Mouse (Mus musculus): ENCODE measurements around the gene Kcng1.

Gene Kcng1

DNA sequence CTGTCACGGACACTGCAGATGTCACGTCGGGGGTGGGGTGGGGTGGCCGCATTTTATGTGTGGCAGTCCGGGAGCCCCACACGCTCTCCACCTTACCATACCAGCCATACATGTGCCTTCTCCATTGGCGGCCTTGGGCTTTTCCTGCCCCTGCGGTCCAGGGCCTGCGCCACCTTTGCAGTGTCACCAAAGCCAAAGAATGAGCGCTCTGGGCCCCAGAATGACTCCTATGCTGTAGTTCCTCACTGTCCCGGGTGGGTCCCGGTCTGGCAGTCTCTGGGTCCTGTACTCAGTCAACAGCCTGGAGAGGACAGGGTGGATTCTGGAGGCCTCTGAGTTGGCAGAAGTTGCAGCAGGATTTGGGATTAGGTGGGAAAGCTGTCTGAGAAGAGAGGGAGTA lies at the start of gene Kcng1:
Gene Kcng1 (minus strand): TSS at position 155 of the 400 bp plus-strand sequence.
- DNase-seq (ENCODE audit: low spot score): peak; percentile 12

DNA sequence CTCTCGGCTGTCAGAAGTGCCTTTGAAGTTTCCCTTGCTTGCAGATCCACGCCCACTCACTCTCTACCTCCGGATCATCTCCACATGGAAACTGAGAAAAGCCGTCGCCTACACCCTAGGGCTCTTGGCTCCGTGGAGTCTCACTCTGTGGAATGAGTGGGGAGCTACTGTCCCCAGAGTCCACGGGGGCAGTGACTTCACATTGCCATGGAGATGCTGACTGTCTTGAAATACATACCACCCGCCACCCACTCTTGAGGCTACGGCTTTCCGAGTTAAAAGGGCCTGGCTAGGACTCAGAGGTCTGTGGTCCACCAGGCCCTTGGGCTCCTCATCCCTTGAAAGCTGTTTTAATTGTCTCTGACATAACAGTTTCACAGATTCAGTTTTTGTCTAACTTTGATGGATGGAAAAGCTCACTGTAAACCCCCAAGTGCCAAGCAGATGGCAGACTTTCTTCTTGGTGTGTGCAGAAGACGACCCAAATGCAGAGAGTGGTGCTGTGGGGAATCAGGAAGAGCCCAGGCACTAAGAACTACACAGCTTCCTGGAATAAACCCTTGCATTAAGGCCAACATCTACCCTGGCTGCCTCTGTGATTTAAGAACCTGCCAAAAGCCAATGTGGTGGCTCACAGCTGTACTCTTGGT lies 49.0 kb upstream of the Kcng1 start:
- DNase-seq (ENCODE audit: low spot score): no peak

- no peak for DNase-seq (ENCODE audit: low spot score)
Measured at GRCm38 (mm10) chr2:168321716-168322374, 40.3 kb upstream of the Kcng1 start.

DNA sequence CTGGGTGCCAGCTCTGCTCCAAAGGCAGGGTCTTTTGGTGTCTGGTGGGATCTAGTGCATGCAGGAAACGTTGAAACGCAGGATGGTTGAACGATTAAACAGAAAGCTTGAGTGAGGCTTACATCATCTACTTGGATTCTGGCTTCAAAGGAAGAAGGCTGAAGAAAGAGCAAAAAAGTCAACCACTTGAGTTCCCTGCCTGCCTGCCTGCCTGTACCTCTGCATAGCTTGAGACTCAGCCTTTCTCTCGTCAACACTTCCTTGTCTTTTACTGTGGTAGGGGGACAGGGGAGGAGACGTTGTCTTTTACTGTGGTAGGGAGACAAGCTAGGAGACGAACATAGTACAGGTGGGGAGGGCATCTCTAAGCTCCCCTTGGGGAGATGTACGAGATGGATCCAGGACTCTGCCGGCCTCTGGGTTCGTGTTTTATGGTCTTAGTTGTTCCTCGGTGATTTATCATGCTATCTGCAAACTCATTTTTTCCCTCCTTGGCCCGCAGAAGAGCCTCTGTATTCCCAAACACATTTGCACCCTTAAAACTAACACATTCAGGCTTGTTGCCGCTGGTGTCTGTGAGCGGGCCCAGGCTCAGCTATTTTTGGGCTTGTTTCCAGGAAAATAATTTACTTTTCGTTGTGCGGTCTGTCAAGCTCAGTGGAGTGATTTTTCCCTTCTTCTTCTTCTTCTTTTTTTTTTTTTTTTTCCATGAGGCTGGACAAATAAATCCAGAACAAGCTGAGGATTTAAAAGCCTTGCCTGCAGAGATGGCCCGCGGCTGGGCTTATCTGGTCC lies 39.0 kb upstream of the Kcng1 start:
- DNase-seq (ENCODE audit: low spot score): no peak

GRCm38 (mm10) chr2:168314646-168315446 lies 33.3 kb upstream of the Kcng1 start:
- DNase-seq (ENCODE audit: low spot score): no peak

DNA sequence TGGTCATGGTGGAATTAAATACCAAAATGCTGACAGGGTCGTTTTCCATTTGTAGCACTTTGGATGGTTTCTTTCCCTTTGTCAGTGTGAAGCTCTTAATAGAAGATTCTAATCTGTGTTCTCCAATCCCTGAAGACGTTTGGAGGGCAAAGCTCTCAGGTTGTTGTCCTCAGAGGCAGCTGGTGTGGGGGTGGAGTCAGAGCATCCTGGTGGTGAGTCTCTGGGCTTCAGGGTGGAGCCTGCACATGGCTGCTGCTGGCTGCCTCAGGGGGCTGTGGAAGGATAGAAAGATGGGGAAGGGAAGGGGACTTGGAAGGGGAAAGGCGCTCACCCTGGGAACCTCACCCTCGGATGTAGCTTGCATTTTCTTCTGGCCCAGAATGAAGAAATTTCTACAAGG lies 31.0 kb upstream of the Kcng1 start:
- no peak for DNase-seq (ENCODE audit: low spot score)

DNA sequence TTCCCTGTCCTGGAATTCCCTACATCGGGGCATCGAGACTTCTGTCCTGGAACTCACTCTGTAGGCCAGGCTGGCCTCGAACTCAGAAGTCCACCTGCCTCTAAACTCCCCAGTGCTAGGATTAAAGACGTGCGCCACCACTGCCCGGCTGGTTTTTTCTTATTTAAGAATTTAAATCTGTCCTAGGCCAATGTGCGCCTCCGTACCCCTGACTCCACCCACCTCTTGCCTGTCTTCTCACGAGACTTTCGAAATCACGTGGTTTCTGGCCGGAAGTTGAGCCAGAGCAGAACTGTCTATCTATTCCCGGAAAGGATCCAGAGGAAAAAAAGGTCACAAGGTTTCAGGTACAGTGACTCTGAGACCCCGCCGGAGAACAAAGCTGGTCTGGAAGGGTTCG lies 29.5 kb upstream of the Kcng1 start:
- DNase-seq (ENCODE audit: low spot score): no peak

DNA sequence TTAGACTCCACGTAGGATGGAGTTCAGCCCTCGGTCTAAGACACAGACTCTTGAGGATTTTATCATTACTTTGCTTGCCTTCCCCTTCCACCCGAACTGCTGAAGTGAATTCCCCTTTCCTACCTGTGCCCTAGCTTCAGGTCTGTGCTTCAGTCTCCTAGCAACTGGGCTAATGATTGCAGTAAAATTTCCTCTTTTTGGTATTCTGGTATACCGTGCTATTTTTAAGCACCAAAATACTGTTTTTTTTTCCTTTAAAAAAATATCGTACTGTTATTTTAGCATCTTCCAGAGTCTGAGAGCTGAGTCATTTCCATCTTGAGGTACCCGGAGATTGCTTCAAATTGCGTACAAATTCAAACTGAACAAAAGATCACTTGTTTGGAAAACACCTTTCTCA lies 27.4 kb upstream of the Kcng1 start:
- no peak for DNase-seq (ENCODE audit: low spot score)

DNA sequence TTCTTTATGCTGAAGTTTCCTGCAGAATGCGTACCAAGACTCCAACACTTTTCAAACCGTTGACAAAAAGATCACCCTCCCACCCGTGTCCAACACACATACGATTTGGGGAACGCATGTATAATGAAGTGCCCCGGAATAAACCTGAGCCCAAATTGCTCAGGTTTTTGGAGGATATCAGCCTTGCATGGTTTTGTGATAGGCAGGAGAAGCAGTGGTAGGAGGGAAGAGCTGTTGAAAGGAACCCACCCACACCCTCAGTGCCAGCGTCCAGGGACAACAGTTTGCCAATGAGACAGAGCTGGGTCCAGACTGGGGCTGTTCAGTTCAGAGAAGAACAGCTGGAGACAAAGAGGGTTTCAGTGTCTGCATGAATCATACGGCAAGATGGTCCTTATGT lies 18.1 kb upstream of the Kcng1 start:
- no peak for DNase-seq (ENCODE audit: low spot score)

DNA sequence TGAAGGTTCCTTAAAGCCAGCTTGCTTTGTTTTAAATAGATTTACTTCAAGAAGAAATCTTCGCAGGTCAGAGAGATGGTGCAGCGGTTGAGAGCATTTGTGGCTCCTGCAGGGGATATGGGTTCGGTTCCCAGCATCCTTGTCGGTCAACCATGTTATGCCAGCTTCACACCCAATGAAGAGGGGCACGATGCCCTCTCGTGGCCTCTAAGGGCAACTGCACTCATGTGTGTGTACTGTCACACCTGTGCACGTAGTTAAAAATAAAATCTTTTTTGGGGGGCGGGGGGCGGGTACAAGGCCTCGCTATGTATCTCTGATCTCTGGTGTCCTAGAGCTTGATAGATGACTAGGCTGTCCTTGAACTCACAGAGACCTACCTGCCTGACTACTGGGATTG lies 15.0 kb upstream of the Kcng1 start:
- no peak for DNase-seq (ENCODE audit: low spot score)

GRCm38 (mm10) chr2:168292521-168292920 lies 11.0 kb upstream of the Kcng1 start:
- DNase-seq (ENCODE audit: low spot score): peak; percentile 21

DNA sequence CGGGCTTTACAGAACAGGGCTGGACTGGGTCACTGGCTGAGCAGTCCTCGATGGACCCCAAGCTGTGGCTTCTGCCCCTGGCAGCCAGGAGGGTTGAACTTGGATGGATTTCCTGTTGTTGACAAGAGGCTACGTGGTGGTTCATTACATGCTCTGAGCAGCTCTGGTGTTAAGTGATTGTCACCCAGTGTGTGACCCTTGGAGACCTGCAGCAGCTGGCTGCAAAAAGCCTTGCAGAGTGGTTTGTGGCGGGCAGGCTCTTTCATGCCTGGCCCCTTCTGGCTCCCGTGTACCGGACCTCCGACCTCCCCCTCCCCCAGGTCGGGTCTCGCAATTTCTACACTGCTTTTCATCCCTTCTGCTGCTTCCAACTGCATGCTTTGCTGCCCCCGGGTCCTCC lies 10.5 kb upstream of the Kcng1 start:
- peak; percentile 66 for DNase-seq (ENCODE audit: low spot score)

DNA sequence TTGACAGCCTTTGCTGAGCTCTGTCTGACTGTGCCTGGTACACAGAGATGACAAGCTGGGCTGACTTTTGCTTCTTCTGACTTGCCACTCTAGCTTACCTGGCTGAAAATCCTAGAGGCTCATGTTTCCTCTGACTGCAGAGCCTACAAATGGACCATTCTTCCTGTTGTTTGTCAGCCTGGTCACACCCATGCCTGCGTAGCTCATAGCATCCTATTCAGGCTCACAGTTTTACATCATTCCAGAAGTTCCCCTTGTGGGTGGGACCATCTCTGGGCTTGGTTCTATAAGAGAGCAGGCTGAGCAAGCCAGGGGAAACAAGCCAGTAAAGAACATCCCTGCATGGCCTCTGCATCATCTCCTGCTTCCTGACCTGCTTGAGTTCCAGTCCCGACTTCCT lies 8.3 kb upstream of the Kcng1 start:
- no peak for DNase-seq (ENCODE audit: low spot score)

- no peak for DNase-seq (ENCODE audit: low spot score)
Measured at GRCm38 (mm10) chr2:168289016-168289415, 7.5 kb upstream of the Kcng1 start.

DNA sequence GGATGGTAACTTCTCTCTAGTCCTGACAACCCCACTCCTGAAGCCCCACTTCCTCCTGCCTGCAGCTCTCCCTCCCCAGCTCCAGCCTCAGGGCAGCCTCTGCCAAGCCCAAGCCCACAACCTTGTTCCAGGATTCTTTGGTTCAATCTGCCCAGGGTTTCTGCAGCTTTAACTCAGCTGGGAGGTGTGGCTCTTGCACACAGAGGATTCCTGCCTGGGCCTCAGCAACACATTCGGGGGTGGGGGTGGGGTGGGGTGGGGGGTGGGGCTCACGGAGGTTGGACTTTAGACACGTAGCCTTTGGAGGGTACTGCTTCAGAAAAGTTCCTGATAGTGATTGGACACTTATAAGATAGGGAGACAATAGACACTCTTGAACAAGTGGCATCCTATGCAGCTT lies 5.5 kb upstream of the Kcng1 start:
- DNase-seq (ENCODE audit: low spot score): no peak

- no peak for DNase-seq (ENCODE audit: low spot score)
Measured at GRCm38 (mm10) chr2:168285143-168285542, 3.6 kb upstream of the Kcng1 start.

DNA sequence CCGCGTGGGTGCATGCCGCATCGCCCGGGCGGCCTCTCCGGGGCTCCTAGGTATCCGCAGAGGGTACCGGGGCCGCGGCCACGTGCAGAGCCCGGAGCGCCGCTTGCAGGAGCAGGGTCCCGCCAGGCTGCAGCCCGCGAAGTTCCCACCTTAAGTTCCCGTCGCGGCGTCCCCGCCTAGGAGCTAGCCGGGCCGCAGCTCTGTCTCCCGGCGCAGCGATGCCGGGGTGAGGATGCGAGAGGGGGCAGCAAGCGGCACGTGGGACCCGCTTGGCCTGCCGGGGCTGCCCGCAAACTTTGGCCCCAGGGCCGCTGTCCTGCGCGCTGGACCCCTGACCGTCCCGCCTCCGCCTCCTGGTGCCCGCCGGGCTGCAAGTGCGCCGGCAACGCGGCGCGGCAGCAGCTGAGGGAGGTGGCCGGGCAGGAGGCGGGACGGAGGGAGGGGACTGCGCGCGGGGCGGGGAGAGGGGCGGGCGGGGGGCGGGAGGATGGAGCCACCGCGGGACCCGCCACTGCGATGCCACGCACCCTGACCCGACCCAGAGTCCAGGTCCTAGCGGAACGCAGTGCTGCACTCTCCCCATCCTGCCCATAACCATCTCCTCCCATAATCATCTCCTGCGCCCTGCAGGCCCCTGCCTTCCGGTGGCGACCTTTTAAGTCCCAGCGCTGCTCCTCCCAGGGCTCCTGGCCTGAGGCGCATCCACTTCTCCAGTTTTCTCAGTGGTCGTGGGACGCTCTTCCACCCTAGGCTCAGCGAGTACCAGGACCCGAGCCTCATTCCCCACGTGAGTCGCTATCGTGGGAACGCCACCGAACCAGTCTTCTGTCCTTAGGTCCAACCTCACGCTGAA lies 581 bp downstream of the Kcng1 start:
- DNase-seq (ENCODE audit: low spot score): peak; percentile 75

GRCm38 (mm10) chr2:168274374-168274935 lies 7.1 kb downstream of the Kcng1 start:
- DNase-seq (ENCODE audit: low spot score): peak; percentile 78

GRCm38 (mm10) chr2:168273387-168273786 lies 8.1 kb downstream of the Kcng1 start:
- no peak for DNase-seq (ENCODE audit: low spot score)

DNA sequence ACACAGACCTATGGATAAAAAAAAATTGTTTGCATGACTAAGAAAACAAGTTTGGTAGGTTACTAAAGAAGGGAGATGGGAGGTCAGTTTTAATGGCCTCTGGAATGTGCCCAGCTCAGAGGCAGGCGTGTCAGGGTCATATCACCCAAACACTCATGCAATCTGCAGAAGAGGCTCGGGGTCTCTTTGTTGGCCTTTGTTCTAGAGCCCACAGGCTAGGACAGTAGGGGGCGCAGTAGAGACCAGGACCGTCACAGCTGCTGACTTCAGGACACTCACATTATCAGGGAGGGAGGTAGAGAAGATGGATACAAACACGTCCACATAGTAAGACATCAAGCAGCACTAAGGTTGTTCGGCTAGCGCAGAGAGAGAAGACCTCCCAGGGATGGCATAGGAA lies 13.5 kb downstream of the Kcng1 start:
- peak; percentile 78 for DNase-seq (ENCODE audit: low spot score)

GRCm38 (mm10) chr2:168260900-168261299 lies 20.6 kb downstream of the Kcng1 start:
- no peak for DNase-seq (ENCODE audit: low spot score)

Measured in embryo, embryonic 10.5 days (tissue).